Mouse (Mus musculus): Measurements from ENCODE around the gene Slco6d1. TPM values are rescaled to one million over a fixed set of nuclear protein-coding genes. Genes with fewer than 3 reads are reported as not detected.

Slco6d1 gene
- not detected in 2 replicates for polyA plus RNA-seq (2021; fragmentation: Nextera tagmentation)
- long read RNA-seq, experiment 1, result 0 reads
- long read RNA-seq, experiment 2, result 0 reads

GRCm38 (mm10) chr1:98420824-98421223 lies at the start of gene Slco6d1:
Slco6d1 (plus strand) TSS chr1:98421124.

Small RNA genes within 50 kb of the gene (microRNA-seq; reads per million reads assigned to microRNA genes)
- not detected for gene Gm26134
